Mouse (Mus musculus) liver, adult 2 months (tissue): ENCODE measurements around the gene Ndufa13. TPM values are rescaled to one million over a fixed set of nuclear protein-coding genes. Genes with fewer than 3 reads are reported as not detected.
A peak's percentile ranks its signal among the peaks of the same experiment; 100 is the strongest.

ENCODE experiments used
- DNase-seq: peaks from one replicate; pipeline ENCODE4 v3.0.0-alpha.2; 2011; ENCODE audit warnings: low read depth, low spot score; ENCODE audit errors: extremely low read depth
- H3K27ac ChIP-seq: fragments of 200-500 bp; replicated peaks from 2 replicates; pipeline ENCODE4 v1.5.1; 2012; ENCODE audit warnings: low read depth, mild to moderate bottlenecking, control low read depth, inconsistent platforms, low read length; ENCODE audit not compliant: insufficient read depth
- H3K27me3 ChIP-seq: fragments of 200-500 bp; 2 replicates; pipeline ENCODE4 v1.6.1; 2012; ENCODE audit warnings: mild to moderate bottlenecking, moderate library complexity, low read length, inconsistent platforms; ENCODE audit not compliant: control insufficient read depth, insufficient read depth
- H3K36me3 ChIP-seq: fragments of 200-500 bp; 2 replicates; pipeline ENCODE4 v1.6.1; 2012; ENCODE audit warnings: low read length, inconsistent platforms; ENCODE audit not compliant: control insufficient read depth, insufficient read depth
- H3K4me1 ChIP-seq: fragments of 200-500 bp; 2 replicates; pipeline ENCODE4 v1.6.1; 2011; ENCODE audit warnings: low read length; ENCODE audit not compliant: control insufficient read depth, insufficient read depth
- H3K4me3 ChIP-seq: fragments of 200-500 bp; 2 replicates; pipeline ENCODE4 v1.5.1; 2011; ENCODE audit warnings: low read depth, mild to moderate bottlenecking, control low read depth, low read length, moderate library complexity; ENCODE audit not compliant: insufficient read depth
- H3K79me2 ChIP-seq: fragments of 200-500 bp; 2 replicates; pipeline ENCODE4 v1.6.1; 2012; ENCODE audit warnings: inconsistent platforms, mild to moderate bottlenecking, low read length, moderate library complexity; ENCODE audit not compliant: control insufficient read depth, insufficient read depth
- H3K9ac ChIP-seq: fragments of 200-500 bp; 2 replicates; pipeline ENCODE4 v1.6.1; 2012; ENCODE audit warnings: low read depth, mild to moderate bottlenecking, control low read depth, inconsistent platforms, low read length
- CTCF ChIP-seq: fragments of 200-500 bp; IDR thresholded peaks from 2 replicates; pipeline ENCODE4 v1.5.1; 2011; ENCODE audit warnings: low read depth, low read length, control low read depth
- POLR2A ChIP-seq: fragments of 200-500 bp; IDR thresholded peaks from 2 replicates; pipeline ENCODE4 v1.6.1; 2011; ENCODE audit warnings: low read length, control low read depth; ENCODE audit not compliant: insufficient read depth; ENCODE audit errors: extremely low read depth
- WGBS: fragments of 180-500 bp; shearing (Covaris S2); methylation state at CpG from one replicate; pipeline ENCODE4 v1.1.7; 2018; 5-methylcytosine and 5-hydroxymethylcytosine counted together
- polyA plus RNA-seq: library from polyadenylated mRNA; depleted of rRNA; stranded (reverse); fragments of >200 nt; gene quantifications from 2 replicates; pipeline ENCODE4 v1.2.3, GENCODE M21; 2012
- total RNA-seq: library from RNA; depleted of rRNA; stranded (reverse); fragments of >200 nt; gene quantifications from 2 replicates; pipeline ENCODE4 v1.2.3, GENCODE M21; 2014

The Ndufa13 gene
- total and polyA plus RNA-seq, 2 experiments: 141 to 221 TPM

GRCm38 (mm10) chr8:69888244-69888866, 14.0 kb downstream of the Ndufa13 start:
- Histone ChIP-seq H3K27ac (no peak overlapping the region), H3K36me3 (no peaks in the 10 kb centered on the region), H3K27me3 (peaks cover 35% of the 10 kb centered on the region), H3K9ac (no peak overlapping the region), H3K79me2 (no peaks in the 10 kb centered on the region), H3K4me1 (peaks cover 7% of the 10 kb centered on the region), H3K4me3 (no peak overlapping the region)
- TF ChIP-seq POLR2A: no peak
- TF ChIP-seq CTCF: no peak
- WGBS: 8% methylated on average over 24 of the region's 24 CpGs
- no peak for DNase-seq

DNA sequence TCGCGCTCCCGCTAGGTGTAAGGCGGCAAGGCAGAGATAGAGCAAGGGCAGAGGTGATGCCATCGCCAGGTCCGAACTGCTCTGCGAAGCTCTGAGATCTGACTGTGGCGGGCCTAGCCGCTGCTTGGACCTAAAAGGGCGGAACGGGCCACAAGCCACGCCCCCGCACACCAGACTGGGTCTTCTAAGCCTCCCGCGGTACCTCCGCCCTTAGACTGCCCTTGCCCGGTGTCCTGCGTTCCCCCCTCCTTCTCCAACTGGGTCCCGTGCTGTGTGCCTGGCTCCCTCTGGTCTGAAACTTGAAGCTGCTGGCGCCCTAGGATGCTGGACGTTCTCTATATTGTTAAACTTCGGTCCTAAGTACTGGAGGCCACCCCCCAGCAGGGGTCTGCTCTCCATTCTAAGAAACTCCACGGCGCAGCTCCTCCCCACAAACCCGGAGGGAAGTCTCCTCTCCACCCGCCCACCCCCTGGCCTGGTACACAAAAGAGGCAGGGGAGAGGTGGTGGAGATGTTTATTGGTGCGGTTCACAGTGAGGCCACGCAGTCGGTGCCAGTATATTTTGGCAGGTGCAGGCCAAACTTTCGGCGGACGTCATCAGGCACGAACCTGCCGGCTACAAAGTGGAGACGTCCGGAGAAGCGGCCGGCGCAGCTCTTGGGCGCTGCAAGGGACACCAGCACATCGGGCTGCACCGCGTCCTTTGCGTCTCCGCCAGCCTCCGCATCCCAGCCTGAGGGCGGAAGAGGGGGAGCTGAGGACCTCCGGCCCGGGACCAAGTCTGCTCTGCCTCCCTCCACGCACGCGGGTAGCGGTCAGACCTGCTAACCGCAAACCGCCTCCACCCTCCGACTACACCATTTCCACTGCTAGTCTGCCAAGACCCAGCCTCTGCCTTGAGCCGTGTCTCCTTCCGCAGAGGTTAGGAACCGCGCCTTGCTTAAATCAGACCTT, 14.8 kb downstream of the Ndufa13 start, which contains the start of gene Cilp2:
Gene Cilp2, minus strand, starts transcription at position 399 of the 955 bp plus-strand sequence.
- 2% methylated on average over 59 of the region's 60 CpGs for WGBS
- Histone ChIP-seq H3K36me3 (no peaks in the 10 kb centered on the region), H3K4me3 (peak within 1 kb of the TSS; percentile 26; the same call in 1 of the 2 replicates), H3K4me1 (peaks cover 7% of the 10 kb centered on the region), H3K9ac (no peak within 1 kb of the TSS), H3K27me3 (peaks cover 42% of the 10 kb centered on the region), H3K79me2 (no peaks in the 10 kb centered on the region), H3K27ac (no peak within 1 kb of the TSS)
- DNase-seq: no peak
- TF ChIP-seq CTCF (no peak), POLR2A (no peak)

DNA sequence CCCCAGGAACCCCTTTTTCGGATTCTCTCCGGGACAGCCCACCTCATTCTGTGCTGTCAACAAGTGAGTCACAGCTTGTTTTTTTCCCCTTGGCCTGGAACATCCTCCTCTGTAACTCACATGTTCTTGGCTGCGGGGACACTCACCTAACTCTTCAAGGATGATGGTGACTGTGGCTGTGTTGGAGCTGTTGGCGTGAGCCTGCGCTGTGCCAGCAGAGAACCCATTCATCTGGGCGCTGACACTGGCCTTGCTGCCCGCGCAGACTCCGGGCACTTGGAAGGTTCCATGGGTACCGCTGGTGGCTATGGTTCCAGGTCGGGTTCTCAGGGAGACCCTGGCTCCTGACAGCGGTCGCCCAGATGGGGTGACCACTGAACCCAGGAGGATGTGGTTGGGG, 18.2 kb downstream of the Ndufa13 start:
- Histone ChIP-seq H3K27me3 (peaks cover 60% of the 10 kb centered on the region), H3K79me2 (no peaks in the 10 kb centered on the region)
- WGBS: 70% methylated on average over 13 of the region's 13 CpGs

DNA sequence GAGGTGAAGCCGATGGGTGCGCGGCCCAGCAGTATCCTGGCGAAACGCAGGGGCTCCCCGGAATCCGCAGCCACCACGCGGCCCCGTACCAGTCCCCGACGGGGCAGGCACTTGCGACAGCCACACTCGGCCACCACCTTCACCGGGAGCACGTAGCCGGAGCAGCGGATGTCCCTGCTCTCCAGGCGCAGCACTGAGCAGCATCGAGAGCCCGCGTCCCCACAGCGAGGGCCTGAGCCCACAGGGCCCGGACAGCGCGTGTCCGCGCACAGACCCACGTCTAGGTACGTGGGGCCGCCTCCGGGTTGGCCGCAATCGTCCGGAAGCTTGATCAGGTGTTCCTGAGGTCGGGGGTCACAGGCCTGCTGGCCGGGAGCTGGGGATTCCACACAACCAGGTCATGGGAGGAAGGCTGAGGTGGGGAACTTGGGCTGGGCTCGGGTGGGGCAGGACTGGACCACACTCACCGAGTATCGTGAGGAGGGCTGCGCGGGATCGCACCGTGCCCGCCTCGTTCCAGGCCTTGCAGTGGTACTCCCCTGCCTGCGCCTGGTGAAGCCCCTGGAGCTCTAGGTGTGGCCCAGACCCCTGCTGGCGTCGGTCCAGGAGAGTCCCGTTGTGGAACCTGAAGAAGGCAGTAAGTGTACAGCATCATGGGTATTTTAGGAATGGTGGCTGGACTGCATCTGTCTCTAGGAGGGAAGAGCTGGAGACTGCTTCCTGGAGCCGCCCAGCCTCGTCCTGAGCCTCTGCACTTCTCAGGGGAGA, 19.3 kb downstream of the Ndufa13 start:
- peaks cover 6% of the 10 kb centered on the region for H3K4me1 ChIP-seq
- 23% methylated on average over 52 of the region's 52 CpGs for WGBS
- TF ChIP-seq POLR2A: no peak
- no peak for TF ChIP-seq CTCF
- H3K4me3 ChIP-seq: no peak overlapping the region
- H3K79me2 ChIP-seq: no peaks in the 10 kb centered on the region
- no peak overlapping the region for H3K9ac ChIP-seq
- DNase-seq: no peak
- no peak overlapping the region for H3K27ac ChIP-seq
- H3K27me3 ChIP-seq: peaks cover 56% of the 10 kb centered on the region
- no peaks in the 10 kb centered on the region for H3K36me3 ChIP-seq

More for the DNA sequence above, 18.2 kb downstream of the Ndufa13 start:
- H3K36me3 ChIP-seq: no peaks in the 10 kb centered on the region
- no peak overlapping the region for H3K9ac ChIP-seq
- TF ChIP-seq POLR2A: no peak
- TF ChIP-seq CTCF: no peak
- H3K4me3 ChIP-seq: no peak overlapping the region
- no peak for DNase-seq
- H3K4me1 ChIP-seq: peaks cover 7% of the 10 kb centered on the region
- H3K27ac ChIP-seq: no peak overlapping the region

GRCm38 (mm10) chr8:69882021-69882756, 20.2 kb downstream of the Ndufa13 start:
- DNase-seq: no peak
- H3K27ac ChIP-seq: no peak overlapping the region
- 6% methylated on average over 103 of the region's 103 CpGs for WGBS
- no peak overlapping the region for H3K9ac ChIP-seq
- peak overlapping the region; percentile 4; the same call in 1 of the 2 replicates for H3K4me3 ChIP-seq
- H3K36me3 ChIP-seq: no peaks in the 10 kb centered on the region
- no peaks in the 10 kb centered on the region for H3K79me2 ChIP-seq
- peaks cover 51% of the 10 kb centered on the region for H3K27me3 ChIP-seq
- TF ChIP-seq CTCF (no peak), POLR2A (no peak)
- H3K4me1 ChIP-seq: peaks cover 1% of the 10 kb centered on the region; the same call in 1 of the 2 replicates
